19 mouse cellular contexts compared by ENCODE assay signal in genomic region chr17:64630506-64630905, GRCm38 (mm10). TPM values are rescaled to one million over a fixed set of nuclear protein-coding genes. Genes with fewer than 3 reads are reported as not detected.
DNase-seq lines count a peak whose midpoint lies in the region; ATAC-seq lines count a peak whose summit lies in the region.
"Had no signal": no experiment of that assay in that cellular context is flagged by ENCODE, and none has a peak within 500 bp of the region (broad histone marks: within the 10 kb centered on the region; RNA-seq: fewer than 3 reads in every experiment).

No protein-coding gene starts in this region.

- no peak for DNase-seq in frontal cortex, postnatal 36 days (ENCODE audit: low spot score in 2 of 2)
- peak; percentile 34 for DNase-seq in gastrocnemius, postnatal 25 days
- no peak for DNase-seq in gastrocnemius, postnatal 14 days
- peak; percentile 27 to 29 for DNase-seq in left cerebral cortex, adult 18-20 months (ENCODE audit: low spot score in 2 of 2)
- no peak for DNase-seq in left cerebral cortex, postnatal 14 days (ENCODE audit: low spot score in 2 of 2)
- peak; percentile 77 for DNase-seq in brain, adult 2 months (ENCODE audit: low read depth, low spot score)
- no peak for DNase-seq in spleen, postnatal 14 days (ENCODE audit: low spot score in 2 of 2)
- DNase-seq: adrenal gland, adult 8-10 months; adrenal gland, postnatal 36 days; B cell, adult 2 months; cerebellum, adult 11 months; cerebellum, adult 9-10 months; cerebellum, postnatal 25 days; heart, postnatal 10 days had no signal

- peak; percentile 93 for ATAC-seq in frontal cortex, adult (ENCODE audit: low TSS enrichment)
- ATAC-seq: CD4-positive, CD25-positive, alpha-beta regulatory T cell, adult 4 months; forebrain, embryonic 15.5 days; hindbrain, postnatal 0 days had no signal

- intact Hi-C loops in gastrocnemius, postnatal 14 days (cut with DNase I; ENCODE audit: low total_unique reads), result no loop called here
- intact Hi-C loops in left cerebral cortex, postnatal 14 days (cut with DNase I), result no loop called here

RNA-seq across cellular contexts. Expression of gene Man2a1, which starts 30.0 kb away (rescaled TPM):
- total RNA-seq in gastrocnemius, postnatal 25 days (2021), result 10 to 100 TPM in 1 of 2 experiments, 1 to 10 TPM in 1; 8.9 to 10.6 TPM
- total RNA-seq in gastrocnemius, postnatal 14 days (2021), result 10 to 100 TPM; 17.2 to 20.3 TPM
- 10 to 100 TPM; 17.2 to 18.8 TPM for total RNA-seq in left cerebral cortex, adult 18-20 months (2021)
- total RNA-seq in left cerebral cortex, postnatal 14 days (2021), result 10 to 100 TPM; 20.0 to 24.4 TPM
- total RNA-seq: G1E had no signal

Comparison
In these comparisons a context has a peak if more than half of its experiments do, and no peak if none do; other contexts are left out.
1. DNase-seq: peak in gastrocnemius, postnatal 25 days (single experiment), left cerebral cortex, adult 18-20 months (2 of 2) and brain, adult 2 months (single experiment); none in frontal cortex, postnatal 36 days (0 of 2), gastrocnemius, postnatal 14 days (single experiment), left cerebral cortex, postnatal 14 days (0 of 2) and spleen, postnatal 14 days (0 of 2).